Mouse (Mus musculus) heart, postnatal 10 days (tissue): ENCODE data around the gene Lrmda. TPM values are rescaled to one million over a fixed set of nuclear protein-coding genes. Genes with fewer than 3 reads are reported as not detected.

Experiments used
- DNase-seq, 2 experiments: peaks; one replicate each; pipeline ENCODE4 v3.0.0; 2021
- intact Hi-C: fragments of 180-260 bp; cut with DNase I; formaldehyde crosslinking; loops from one replicate; pipeline ENCODE4 v1.15.1; 2025
- total RNA-seq, 2 experiments: library from RNA; stranded (reverse); gene quantifications; 2 replicates each; pipeline ENCODE4 v1.2.3; 2021

The Lrmda gene
- total RNA-seq, 2 experiments from 2014 or later = 1.1 to 2.1 TPM

GRCm38 (mm10) chr14:22036802-22037497 is 17.4 kb downstream of the Lrmda start:
- no peak for DNase-seq
- intact Hi-C loops = no loop called here

GRCm38 (mm10) chr14:22037498-22038131 is 18.1 kb downstream of the Lrmda start:
- DNase-seq = no peak
- intact Hi-C loops = no loop called here

- no peak for DNase-seq
- intact Hi-C loops = no loop called here
Measured at GRCm38 (mm10) chr14:22042146-22042545, 22.6 kb downstream of the Lrmda start.

GRCm38 (mm10) chr14:22043420-22043819 is 23.9 kb downstream of the Lrmda start:
- intact Hi-C loops = no loop called here
- DNase-seq = no peak

- intact Hi-C loops = no loop called here
- DNase-seq = no peak
Measured at GRCm38 (mm10) chr14:22046262-22046856, 26.8 kb downstream of the Lrmda start.

DNA sequence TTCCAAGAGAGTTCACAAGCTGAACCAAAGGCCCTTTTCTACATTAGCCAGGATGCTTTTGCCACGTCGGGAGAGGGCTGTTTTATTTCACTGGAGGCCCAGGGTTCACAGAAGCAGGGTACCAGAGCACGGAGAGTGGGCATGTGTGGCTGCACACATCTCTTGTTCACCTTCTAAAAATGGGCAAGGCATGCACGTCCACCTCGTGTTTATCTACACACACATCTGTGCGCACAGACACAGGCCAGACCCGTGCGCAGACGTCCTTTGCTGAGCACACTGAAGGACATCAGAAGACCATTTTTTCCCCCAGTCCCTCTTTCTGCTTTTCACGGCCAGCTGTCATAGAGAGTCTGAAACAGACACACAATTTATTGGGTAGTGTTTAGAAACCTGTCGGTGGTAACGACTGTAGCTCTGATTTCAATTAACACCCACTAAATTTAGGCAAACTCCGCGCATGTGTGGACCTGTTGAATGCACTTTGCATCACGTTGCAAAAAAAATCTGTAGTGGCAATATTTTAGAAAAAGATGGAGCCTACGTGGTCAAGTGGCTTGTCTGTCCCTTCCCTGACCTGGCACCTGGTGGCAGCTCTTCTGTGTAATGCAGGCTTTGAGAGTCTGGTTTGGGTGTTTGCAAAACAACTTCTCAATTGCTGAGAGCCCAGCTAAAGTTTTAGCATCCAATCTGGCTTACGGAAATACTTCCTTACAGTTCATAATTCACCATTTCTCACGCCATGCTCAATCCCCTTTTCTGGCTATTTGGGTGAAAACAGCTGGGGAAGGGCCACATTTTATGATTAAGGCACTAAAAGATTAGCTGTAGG is 28.8 kb downstream of the Lrmda start:
- intact Hi-C loops = no loop called here
- DNase-seq = no peak

DNA sequence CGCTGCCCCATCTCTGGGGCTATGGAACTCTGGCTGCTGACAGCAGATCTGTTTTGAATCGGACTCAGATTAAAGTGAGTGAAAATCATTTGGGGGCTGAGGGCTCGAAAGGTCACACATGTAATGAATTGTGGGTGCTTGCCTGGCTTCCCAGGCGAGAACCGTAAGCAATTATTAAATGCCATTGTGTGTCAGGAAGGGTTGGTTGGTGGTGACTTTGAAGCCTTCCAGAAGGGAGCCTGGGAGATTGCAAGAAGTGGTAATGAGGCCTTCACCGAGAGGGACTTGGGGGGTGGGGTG is 29.3 kb downstream of the Lrmda start:
- no peak for DNase-seq
- intact Hi-C loops = no loop called here

DNA sequence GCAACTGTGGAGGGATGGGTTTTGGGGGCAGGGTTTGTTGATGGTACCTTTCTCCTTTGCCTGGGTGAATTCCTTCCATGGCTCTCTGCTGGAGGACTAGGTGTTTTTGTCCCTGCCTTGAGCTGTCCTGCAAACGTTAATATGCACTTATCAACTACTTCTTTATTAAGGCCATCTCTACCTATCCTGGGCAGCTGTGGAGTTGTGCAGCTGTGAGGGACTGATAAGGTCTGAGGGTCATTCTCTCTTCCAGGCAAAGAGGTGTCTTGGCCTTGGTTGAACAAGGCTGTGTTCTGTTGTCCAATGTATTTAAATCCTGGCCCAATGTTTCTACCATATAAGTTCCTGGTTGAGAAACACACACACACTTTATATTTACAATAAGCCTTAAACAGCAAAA is 29.8 kb downstream of the Lrmda start:
- intact Hi-C loops = no loop called here
- DNase-seq = no peak

DNA sequence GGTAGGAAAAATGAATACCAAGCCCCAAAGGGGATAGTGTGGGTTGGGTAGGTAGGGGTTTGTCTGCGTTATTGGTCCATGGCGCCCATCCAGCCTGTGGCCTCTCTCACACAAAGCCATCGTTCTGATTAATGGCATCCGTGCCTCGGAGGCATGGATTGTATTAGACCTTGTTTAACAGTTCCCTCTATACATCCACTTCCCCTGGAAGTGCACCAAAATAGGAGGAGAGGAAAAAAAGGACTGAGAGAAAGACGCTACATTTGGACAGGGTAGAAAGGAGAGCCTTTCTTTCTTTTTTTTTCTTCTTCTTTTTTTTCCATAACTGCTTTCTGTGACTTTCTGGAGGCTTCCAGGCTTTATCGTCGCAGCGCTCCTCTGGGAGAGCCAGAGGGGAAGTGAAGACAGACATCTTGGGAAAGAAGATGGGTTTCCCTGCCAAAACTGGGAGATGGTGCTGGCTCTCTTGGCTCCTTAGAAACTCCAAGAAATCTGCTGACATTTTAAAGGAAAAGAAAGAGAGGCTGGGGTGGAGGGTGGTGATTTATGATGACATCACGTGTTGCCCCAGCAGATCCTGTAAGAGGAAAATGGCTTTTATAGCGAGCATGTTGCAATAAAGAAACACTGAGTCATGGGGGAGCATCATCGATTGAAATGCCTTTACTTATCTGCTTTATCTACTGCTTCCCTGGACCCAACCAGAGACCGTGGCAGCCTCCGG is 32.6 kb downstream of the Lrmda start:
- intact Hi-C loops = no loop called here
- peak; percentile 59 to 72 for DNase-seq

- DNase-seq = peak; percentile 56
- intact Hi-C loops = no loop called here
Measured at GRCm38 (mm10) chr14:22055630-22056029, 36.1 kb downstream of the Lrmda start.

GRCm38 (mm10) chr14:22056246-22056645 is 36.7 kb downstream of the Lrmda start:
- intact Hi-C loops = no loop called here
- no peak for DNase-seq

GRCm38 (mm10) chr14:22058729-22059128 is 39.2 kb downstream of the Lrmda start:
- no peak for DNase-seq
- intact Hi-C loops = no loop called here

- peak; percentile 8 to 12 for DNase-seq
- intact Hi-C loops = no loop called here
Measured at GRCm38 (mm10) chr14:22059348-22059861, 39.9 kb downstream of the Lrmda start.

GRCm38 (mm10) chr14:22060787-22061186 is 41.3 kb downstream of the Lrmda start:
- intact Hi-C loops = no loop called here
- no peak for DNase-seq

- intact Hi-C loops = no loop called here
- DNase-seq = no peak
Measured at GRCm38 (mm10) chr14:22062117-22062855, 42.8 kb downstream of the Lrmda start.

GRCm38 (mm10) chr14:22069169-22069568 is 49.7 kb downstream of the Lrmda start:
- no peak for DNase-seq
- intact Hi-C loops = no loop called here

GRCm38 (mm10) chr14:22073385-22073784 is 53.9 kb downstream of the Lrmda start:
- DNase-seq = no peak
- intact Hi-C loops = no loop called here

DNA sequence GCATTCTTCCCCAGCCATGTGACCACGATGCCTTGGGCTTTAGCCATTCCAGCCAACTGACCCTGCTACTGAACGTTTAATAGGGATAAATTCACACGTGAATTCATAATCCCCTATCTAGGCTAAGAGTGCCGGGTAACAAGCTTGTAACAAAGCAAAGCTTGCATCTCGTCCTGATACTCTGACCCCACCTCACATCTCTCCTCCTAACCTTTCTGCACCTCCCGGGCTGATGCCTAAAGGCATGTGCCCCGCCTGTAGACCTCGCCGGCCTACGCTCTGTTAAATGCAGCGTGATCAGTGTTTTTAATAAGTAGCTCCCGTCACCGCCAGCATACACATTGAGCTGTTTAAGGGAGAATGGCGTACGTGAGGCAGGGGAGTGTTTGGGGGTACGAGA is 54.7 kb downstream of the Lrmda start:
- no peak for DNase-seq
- intact Hi-C loops = no loop called here

DNA sequence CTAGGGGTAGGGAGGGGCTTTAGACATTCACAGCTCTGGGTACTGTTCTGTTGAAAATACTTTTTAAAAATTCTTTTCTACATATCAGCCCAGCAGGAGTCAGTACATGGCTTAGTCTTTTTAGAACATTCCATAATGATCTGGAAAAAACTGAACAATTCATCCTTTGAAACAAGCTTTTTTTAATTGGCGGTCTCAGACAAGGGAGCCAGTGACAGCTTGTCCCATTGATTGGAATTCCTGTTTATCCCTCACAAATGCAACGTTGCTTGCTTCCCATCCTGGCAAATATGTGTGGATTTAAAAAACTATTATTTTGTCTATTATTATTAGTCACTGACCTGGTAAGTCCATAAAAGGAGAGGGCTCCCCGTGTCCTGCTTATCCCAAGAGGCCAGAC is 64.4 kb downstream of the Lrmda start:
- intact Hi-C loops = no loop called here
- no peak for DNase-seq

DNA sequence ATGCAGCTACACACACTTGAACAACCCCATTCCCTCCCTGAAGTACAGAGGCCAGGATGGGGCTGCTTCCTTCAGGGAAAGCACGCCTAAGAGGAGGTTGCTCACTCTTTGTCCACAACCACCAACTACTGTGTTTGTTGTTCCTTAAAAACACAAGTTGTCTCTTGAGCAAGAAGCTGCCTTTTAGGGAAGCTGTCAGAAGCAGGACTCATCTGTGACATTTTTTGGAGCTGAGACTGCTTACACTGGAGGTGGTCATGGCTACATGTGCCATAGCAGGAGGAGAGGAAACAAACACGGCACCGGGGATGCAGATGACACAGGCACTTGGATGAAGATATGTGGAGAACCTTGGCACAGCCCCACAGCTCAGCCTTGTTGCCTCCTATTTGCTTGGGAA is 65.9 kb downstream of the Lrmda start:
- no peak for DNase-seq
- intact Hi-C loops = no loop called here
